Mouse (Mus musculus) lung, postnatal 0 days (tissue): Measurements from ENCODE around the gene Olfr484. TPM values are rescaled to one million over a fixed set of nuclear protein-coding genes. Genes with fewer than 3 reads are reported as not detected.

Source experiments
- ATAC-seq: fragments of 200-750 bp; cut with Nextera tagmentation; 2 replicates; pipeline ENCODE4 v1.8.0; 2017; ENCODE audit warnings: moderate library complexity
- DNase-seq: peaks from one replicate; pipeline ENCODE4 v3.0.0-alpha.2; 2016; ENCODE audit warnings: low spot score
- H3K27ac ChIP-seq: fragments of 300-500 bp; sonication (generic); 2 replicates; pipeline ENCODE4 v1.5.1; 2014; ENCODE audit warnings: antibody characterized with exemption, mild to moderate bottlenecking, low read length, mixed read lengths
- H3K27me3 ChIP-seq: fragments of 300-500 bp; sonication (generic); replicated peaks from 2 replicates; pipeline ENCODE4 v1.6.1; 2014; ENCODE audit warnings: low read length, mixed read lengths; ENCODE audit not compliant: insufficient read depth
- H3K36me3 ChIP-seq: fragments of 300-500 bp; sonication (generic); 2 replicates; pipeline ENCODE4 v1.6.1; 2014; ENCODE audit warnings: low read length, mixed read lengths; ENCODE audit not compliant: insufficient read depth
- H3K4me1 ChIP-seq: fragments of 300-500 bp; sonication (generic); 2 replicates; pipeline ENCODE4 v1.6.1; 2014; ENCODE audit warnings: antibody characterized with exemption, low read depth, low read length, mixed read lengths; ENCODE audit not compliant: insufficient read depth
- H3K4me2 ChIP-seq: fragments of 300-500 bp; sonication (generic); replicated peaks from 2 replicates; pipeline ENCODE4 v1.6.1; 2014; ENCODE audit warnings: low read depth, mild to moderate bottlenecking, low read length, moderate library complexity, mixed read lengths
- H3K4me3 ChIP-seq: fragments of 300-500 bp; sonication (generic); 2 replicates; pipeline ENCODE4 v1.5.1; 2014; ENCODE audit warnings: low read depth, low read length
- H3K9ac ChIP-seq: fragments of 300-500 bp; sonication (generic); replicated peaks from 2 replicates; pipeline ENCODE4 v1.6.1; 2014; ENCODE audit warnings: low read depth, mild to moderate bottlenecking
- H3K9me3 ChIP-seq: fragments of 300-500 bp; sonication (generic); 2 replicates; pipeline ENCODE4 v1.6.1; 2016; ENCODE audit warnings: low read length, mixed read lengths
- CTCF ChIP-seq: IDR thresholded peaks from 2 replicates; pipeline ENCODE4 v1.5.1; 2016; ENCODE audit warnings: antibody characterized with exemption, mild to moderate bottlenecking
- EP300 ChIP-seq: IDR thresholded peaks from 2 replicates; pipeline ENCODE4 v1.6.1; 2016; ENCODE audit warnings: antibody characterized with exemption, mild to moderate bottlenecking, control low read depth
- polyA plus RNA-seq: library from polyadenylated mRNA; unstranded; fragments of >200 nt; fragmentation: Nextera tagmentation; extraction: Ambion mirVana; gene quantifications from 2 replicates; pipeline ENCODE4 v1.2.1, GENCODE M21; 2015

Gene Olfr484
- polyA plus RNA-seq, 1 experiment from 2014 or later, result not detected

DNA sequence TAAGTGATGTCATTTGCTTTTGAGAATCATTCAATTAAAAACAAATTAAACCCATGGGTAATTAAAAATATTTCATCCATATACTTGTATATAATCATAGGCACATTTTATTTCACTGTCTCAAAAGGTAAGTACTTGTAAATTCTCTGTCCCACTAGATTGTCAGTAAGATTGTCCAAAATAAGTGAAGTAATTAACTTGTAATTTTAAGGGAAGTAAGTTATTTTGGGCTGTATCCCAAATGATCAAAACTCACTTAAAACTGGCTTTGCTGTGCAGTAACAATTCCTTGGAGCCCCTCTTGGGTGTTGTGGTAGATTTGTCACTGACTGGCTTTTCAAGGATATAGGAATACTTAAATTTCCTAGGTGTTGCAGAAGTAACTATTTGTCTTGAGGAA is 47.7 kb downstream of the Olfr484 start, which contains the start of gene Olfr481:
Gene Olfr481, plus strand, starts transcription at position 301 of the 400 bp plus-strand sequence.
- Histone ChIP-seq H3K36me3 (no peaks in the 10 kb centered on the region), H3K4me1 (no peaks in the 10 kb centered on the region), H3K9me3 (no peaks in the 10 kb centered on the region), H3K27ac (no peak within 1 kb of the TSS), H3K9ac (no peak within 1 kb of the TSS), H3K4me2 (no peak within 1 kb of the TSS), H3K4me3 (no peak within 1 kb of the TSS), H3K27me3 (no peaks in the 10 kb centered on the region)
- TF ChIP-seq EP300 (no peak), CTCF (no peak)
- DNase-seq, result no peak
- no peak for ATAC-seq

Other genes starting within 250 kb of the Olfr484 start
- gene Olfr472, start 229.5 kb downstream of the Olfr484 start, polyA plus RNA-seq, result not detected in 2 replicates
- not detected in 2 replicates for gene Olfr473, start 197.0 kb downstream of the Olfr484 start, polyA plus RNA-seq
- gene Olfr474, start 172.8 kb downstream of the Olfr484 start, polyA plus RNA-seq, result not detected in 2 replicates
- gene Olfr476, start 162.6 kb downstream of the Olfr484 start, polyA plus RNA-seq, result not detected in 2 replicates
- not detected in 2 replicates for gene Olfr477, start 140.8 kb downstream of the Olfr484 start, polyA plus RNA-seq
- not detected in 2 replicates for gene Olfr478, start 93.5 kb downstream of the Olfr484 start, polyA plus RNA-seq
- not detected in 2 replicates for gene Olfr479, start 76.8 kb downstream of the Olfr484 start, polyA plus RNA-seq
- gene Olfr480, start 60.1 kb downstream of the Olfr484 start, polyA plus RNA-seq, result not detected in 2 replicates
- gene Olfr481, start 47.6 kb downstream of the Olfr484 start, polyA plus RNA-seq, result not detected in 2 replicates
- gene Olfr482, start 29.9 kb downstream of the Olfr484 start, polyA plus RNA-seq, result 0.08 and 0.16 TPM in 2 replicates
- not detected in 2 replicates for gene Olfr483, start 26.6 kb downstream of the Olfr484 start, polyA plus RNA-seq
- not detected in 2 replicates for gene Olfr485, start 32.4 kb upstream of the Olfr484 start, polyA plus RNA-seq
- gene Olfr486, start 45.3 kb upstream of the Olfr484 start, polyA plus RNA-seq, result not detected in 2 replicates
- gene Olfr487, start 87.2 kb upstream of the Olfr484 start, polyA plus RNA-seq, result not detected in 2 replicates
- not detected in 2 replicates for gene Olfr488, start 130.9 kb upstream of the Olfr484 start, polyA plus RNA-seq
- not detected in 2 replicates for gene Olfr490, start 161.5 kb upstream of the Olfr484 start, polyA plus RNA-seq
- gene Olfr491, start 186.0 kb upstream of the Olfr484 start, polyA plus RNA-seq, result not detected in 2 replicates
- gene Olfr492, start 196.2 kb upstream of the Olfr484 start, polyA plus RNA-seq, result not detected in 2 replicates
- gene Olfr493, start 219.5 kb upstream of the Olfr484 start, polyA plus RNA-seq, result not detected in 2 replicates
- gene Olfr494, start 237.9 kb upstream of the Olfr484 start, polyA plus RNA-seq, result not detected in 2 replicates